Mouse (Mus musculus) bone marrow macrophage, adult 2 months (primary cell): ENCODE measurements around the gene Ell2. TPM values are rescaled to one million over a fixed set of nuclear protein-coding genes. Genes with fewer than 3 reads are reported as not detected.
A peak's percentile ranks its signal among the peaks of the same experiment; 100 is the strongest.

Experiments
- H3K27ac ChIP-seq: 2 replicates; pipeline ENCODE4 v1.5.1; 2012; ENCODE audit warnings: low read depth, low read length; ENCODE audit not compliant: insufficient read depth
- H3K4me1 ChIP-seq: 2 replicates; pipeline ENCODE4 v1.6.1; 2012; ENCODE audit warnings: low read length; ENCODE audit not compliant: control insufficient read depth, insufficient read depth
- H3K4me3 ChIP-seq: 2 replicates; pipeline ENCODE4 v1.5.1; 2012; ENCODE audit warnings: mild to moderate bottlenecking, low read length, moderate library complexity; ENCODE audit not compliant: insufficient read depth
- CTCF ChIP-seq: IDR thresholded peaks from 2 replicates; pipeline ENCODE4 v1.5.1; 2012; ENCODE audit warnings: low read depth, mild to moderate bottlenecking, low read length, moderate library complexity
- POLR2A ChIP-seq: IDR thresholded peaks from 2 replicates; pipeline ENCODE4 v1.6.1; 2012; ENCODE audit warnings: mild to moderate bottlenecking, low read depth, low read length, borderline replicate concordance
- polyA plus RNA-seq: library from polyadenylated mRNA; stranded (reverse); fragments of >200 nt; gene quantifications from 2 replicates; pipeline ENCODE4 v1.2.4, GENCODE M21; 2012; ENCODE audit not compliant: missing spikeins, insufficient read depth, insufficient read length

Ell2 gene
- 34.7 and 37.3 TPM in 2 replicates for polyA plus RNA-seq

DNA sequence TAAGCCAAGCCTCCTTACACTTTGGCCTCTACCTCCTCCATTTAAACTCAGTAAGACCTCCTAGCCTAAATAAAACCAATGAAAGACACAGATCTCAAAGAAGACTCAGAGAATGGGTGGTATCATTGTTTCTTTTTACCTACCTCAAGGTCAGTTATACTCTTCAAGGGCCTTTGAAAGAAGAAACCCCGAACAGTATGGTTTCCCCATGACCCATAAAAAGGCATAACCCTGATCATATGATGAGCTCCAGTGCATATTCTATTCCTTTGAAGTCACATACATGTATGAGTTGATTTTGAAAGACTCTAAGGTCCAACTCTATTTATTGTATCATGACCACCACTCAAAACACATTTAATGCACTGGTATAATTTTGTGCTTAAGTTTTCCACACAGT, at the start of gene Ell2:
Gene Ell2 (plus strand): TSS at position 301 of the 400 bp plus-strand sequence.
- H3K27ac ChIP-seq: peak within 1 kb of the TSS; percentile 62
- TF ChIP-seq CTCF: no peak
- no peak for TF ChIP-seq POLR2A

GRCm38 (mm10) chr13:75685438-75685837, 21.1 kb upstream of the Ell2 start:
- TF ChIP-seq CTCF: no peak
- TF ChIP-seq POLR2A: no peak
- Histone ChIP-seq H3K27ac (no peak overlapping the region), H3K4me3 (no peak overlapping the region), H3K4me1 (no peaks in the 10 kb centered on the region)

More for the DNA sequence above, at the start of gene Ell2:
- peaks cover 10% of the 10 kb centered on the region for H3K4me1 ChIP-seq
- peak within 1 kb of the TSS; percentile 86 for H3K4me3 ChIP-seq

- no peak for TF ChIP-seq POLR2A
- H3K4me1 ChIP-seq: no peaks in the 10 kb centered on the region
- H3K27ac ChIP-seq: no peak overlapping the region
- no peak overlapping the region for H3K4me3 ChIP-seq
These were observed 19.6 kb upstream of the Ell2 start for GRCm38 (mm10) chr13:75686995-75687394.

- Histone ChIP-seq H3K4me1 (no peaks in the 10 kb centered on the region), H3K4me3 (no peak overlapping the region), H3K27ac (no peak overlapping the region)
- TF ChIP-seq CTCF (no peak), POLR2A (no peak)
These were observed 14.9 kb upstream of the Ell2 start for GRCm38 (mm10) chr13:75691625-75692024.

- H3K4me1 ChIP-seq: no peaks in the 10 kb centered on the region
- TF ChIP-seq POLR2A (no peak), CTCF (no peak)
- no peak overlapping the region for H3K4me3 ChIP-seq
- H3K27ac ChIP-seq: no peak overlapping the region
These were observed 13.5 kb upstream of the Ell2 start for GRCm38 (mm10) chr13:75693081-75693480.

DNA sequence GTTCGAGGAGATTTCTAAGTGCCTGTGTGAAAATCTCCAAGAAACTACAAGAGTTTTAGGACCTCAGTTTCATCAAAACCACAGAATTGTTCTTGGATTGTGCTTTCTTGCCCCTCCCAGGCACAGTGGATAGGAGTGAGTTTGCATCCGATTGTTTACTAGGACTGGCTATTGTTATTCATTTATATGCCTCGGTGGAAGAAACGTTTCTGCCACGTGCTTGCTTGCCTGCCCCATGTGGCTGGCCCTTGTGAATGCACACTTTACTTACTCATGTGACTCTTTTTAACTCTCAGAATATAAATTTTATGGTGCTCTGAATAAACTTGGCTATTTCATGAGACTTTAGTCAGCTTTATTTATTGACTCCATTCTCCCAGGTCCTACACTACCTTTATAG, 3.7 kb upstream of the Ell2 start:
- no peak for TF ChIP-seq POLR2A
- TF ChIP-seq CTCF: no peak

GRCm38 (mm10) chr13:75706882-75707816, 592 bp downstream of the Ell2 start:
- TF ChIP-seq POLR2A (no peak), CTCF (no peak)
- Histone ChIP-seq H3K27ac (peak overlapping the region; percentile 62), H3K4me3 (peak overlapping the region; percentile 86), H3K4me1 (peaks cover 15% of the 10 kb centered on the region)

More for the DNA sequence above, 3.7 kb upstream of the Ell2 start:
- Histone ChIP-seq H3K4me3 (no peak overlapping the region), H3K27ac (no peak overlapping the region), H3K4me1 (no peaks in the 10 kb centered on the region)

DNA sequence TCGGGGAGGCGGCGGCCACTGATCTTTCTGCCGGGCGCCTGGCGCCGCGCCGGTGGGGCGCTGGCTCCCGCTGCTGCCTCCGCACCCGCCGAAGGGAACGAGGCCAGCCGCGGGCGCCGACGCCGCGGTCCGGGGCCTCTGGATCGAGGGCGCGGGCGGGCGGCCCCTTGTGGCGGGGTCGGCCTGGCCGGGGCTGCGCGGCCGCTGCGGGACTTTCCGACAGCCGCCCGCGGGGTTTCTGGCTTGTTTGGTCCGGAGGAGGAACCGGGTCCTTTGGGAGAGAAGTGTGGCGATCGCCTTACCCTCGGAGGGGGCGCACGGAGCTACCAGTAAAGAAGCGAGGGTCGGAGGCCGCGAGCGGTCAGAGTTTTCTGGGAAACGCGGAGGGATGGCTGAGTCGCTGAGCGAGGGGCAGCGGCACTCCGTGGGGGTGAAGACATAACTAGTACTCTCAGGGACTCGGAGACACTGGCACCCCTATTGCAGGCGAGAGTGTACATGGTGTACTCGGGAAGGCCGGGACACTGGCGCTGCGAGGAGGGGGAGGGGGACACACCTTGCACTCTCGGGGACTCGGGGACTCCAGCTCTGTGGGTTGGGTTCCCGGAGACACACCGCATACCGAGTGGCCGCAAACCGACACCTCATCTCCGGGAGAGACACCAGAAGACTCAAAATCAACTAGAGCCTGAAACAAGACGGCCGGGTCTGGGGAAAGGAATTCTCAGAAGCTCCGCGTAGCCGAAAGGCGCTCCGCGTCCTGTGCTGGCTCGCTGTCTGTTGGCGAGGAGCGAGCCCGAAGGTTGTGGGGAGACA, 1.5 kb downstream of the Ell2 start:
- Histone ChIP-seq H3K27ac (peak overlapping the region; percentile 62), H3K4me3 (peak overlapping the region; percentile 86), H3K4me1 (peaks cover 16% of the 10 kb centered on the region)
- no peak for TF ChIP-seq POLR2A

- H3K4me1 ChIP-seq: peaks cover 21% of the 10 kb centered on the region
- no peak for TF ChIP-seq POLR2A
- TF ChIP-seq CTCF: no peak
- H3K4me3 ChIP-seq: peak overlapping the region; percentile 86
- peak overlapping the region; percentile 62 for H3K27ac ChIP-seq
These were observed 2.1 kb downstream of the Ell2 start for GRCm38 (mm10) chr13:75708637-75709002.
